ENCODE assay signal across 21 mouse cellular contexts in genomic region chr2:166227496-166227895, GRCm38 (mm10).
DNase-seq lines count a peak whose midpoint lies in the region; ATAC-seq lines count a peak whose summit lies in the region.
"Had no signal": no experiment of that assay in that cellular context is flagged by ENCODE, and none has a peak within 500 bp of the region (broad histone marks: within the 10 kb centered on the region; RNA-seq: fewer than 3 reads in every experiment).

No protein-coding gene starts in this region.

- H3K9ac ChIP-seq in hindbrain, embryonic 11.5 days (ENCODE audit: low read depth, low read length): no peak overlapping the region
- H3K9ac ChIP-seq in hindbrain, embryonic 14.5 days: no peak overlapping the region
- H3K9ac ChIP-seq in intestine, embryonic 16.5 days (ENCODE audit: low read depth, low read length): no peak overlapping the region
- H3K9ac ChIP-seq: heart, embryonic 12.5 days; hindbrain, embryonic 15.5 days; intestine, embryonic 15.5 days; liver, embryonic 15.5 days; lung, embryonic 15.5 days; midbrain, embryonic 12.5 days; neural tube, embryonic 12.5 days had no signal

- 52% methylated on average over 5 of the region's 5 CpGs for WGBS in hindbrain, embryonic 11.5 days
- 58% methylated on average over 5 of the region's 5 CpGs for WGBS in hindbrain, embryonic 14.5 days
- WGBS in intestine, embryonic 16.5 days: 64% methylated on average over 5 of the region's 5 CpGs

- no peaks in the 10 kb centered on the region for H3K4me1 ChIP-seq in hindbrain, embryonic 11.5 days (replicated peaks; ENCODE audit: control insufficient read depth, insufficient read depth, low read length)
- no peaks in the 10 kb centered on the region for H3K4me1 ChIP-seq in hindbrain, embryonic 14.5 days (replicated peaks; ENCODE audit: control insufficient read depth, insufficient read depth, low read length)
- peaks cover 6% of the 10 kb centered on the region for H3K4me1 ChIP-seq in intestine, embryonic 16.5 days (ENCODE audit: control insufficient read depth, insufficient read depth, low read length)
- H3K4me1 ChIP-seq: hindbrain, embryonic 15.5 days; intestine, embryonic 15.5 days; liver, embryonic 15.5 days had no signal

- H3K4me3 ChIP-seq in hindbrain, embryonic 11.5 days (ENCODE audit: low read depth, low read length): no peak overlapping the region
- H3K4me3 ChIP-seq in hindbrain, embryonic 14.5 days (replicated peaks; ENCODE audit: low read length): no peak overlapping the region
- H3K4me3 ChIP-seq in intestine, embryonic 16.5 days (ENCODE audit: low read length): no peak overlapping the region
- H3K4me3 ChIP-seq: heart, embryonic 12.5 days; hindbrain, embryonic 15.5 days; intestine, embryonic 15.5 days; liver, embryonic 15.5 days; lung, embryonic 15.5 days; midbrain, embryonic 12.5 days; neural tube, embryonic 12.5 days had no signal

- peaks cover 7% of the 10 kb centered on the region; the same call in 1 of the 2 replicates for H3K27me3 ChIP-seq in hindbrain, embryonic 11.5 days (ENCODE audit: control insufficient read depth, insufficient read depth, low read length)
- H3K27me3 ChIP-seq in hindbrain, embryonic 14.5 days (ENCODE audit: control insufficient read depth, insufficient read depth, low read length): peaks cover 18% of the 10 kb centered on the region
- no peaks in the 10 kb centered on the region for H3K27me3 ChIP-seq in intestine, embryonic 16.5 days (replicated peaks; ENCODE audit: control insufficient read depth, insufficient read depth, low read length)
- H3K27me3 ChIP-seq: heart, embryonic 12.5 days; intestine, embryonic 15.5 days; liver, embryonic 15.5 days; lung, embryonic 15.5 days had no signal

- H3K4me2 ChIP-seq in hindbrain, embryonic 11.5 days (replicated peaks; ENCODE audit: low read depth, low read length): no peak overlapping the region
- H3K4me2 ChIP-seq in hindbrain, embryonic 14.5 days (replicated peaks): no peak overlapping the region
- H3K4me2 ChIP-seq in intestine, embryonic 16.5 days (ENCODE audit: low read depth, low read length): no peak overlapping the region
- H3K4me2 ChIP-seq: heart, embryonic 12.5 days; hindbrain, embryonic 15.5 days; intestine, embryonic 15.5 days; liver, embryonic 15.5 days; lung, embryonic 15.5 days; midbrain, embryonic 12.5 days; neural tube, embryonic 12.5 days had no signal

- H3K27ac ChIP-seq in hindbrain, embryonic 11.5 days (ENCODE audit: low read depth, low read length): peak overlapping the region; percentile 44; the same call in 1 of the 2 replicates
- no peak overlapping the region for H3K27ac ChIP-seq in hindbrain, embryonic 14.5 days
- no peak overlapping the region for H3K27ac ChIP-seq in intestine, embryonic 16.5 days (ENCODE audit: low read length)
- H3K27ac ChIP-seq: hindbrain, embryonic 15.5 days; intestine, embryonic 15.5 days; liver, embryonic 15.5 days; lung, embryonic 15.5 days; midbrain, embryonic 12.5 days; neural tube, embryonic 12.5 days had no signal

- DNase-seq in hindbrain, embryonic 11.5 days (ENCODE audit: low spot score): no peak
- no peak for DNase-seq in hindbrain, embryonic 14.5 days (ENCODE audit: low spot score)
- peak; percentile 11 for DNase-seq in Muller cell, postnatal 12 days (ENCODE audit: inconsistent ontology term)
- DNase-seq in induced T-regulatory cell, adult 2 months (ENCODE audit: low read depth): peak; percentile 42
- peak; percentile 80 to 92 for DNase-seq in natural killer cell, adult 2 months (ENCODE audit: low spot score in 2 of 2)
- DNase-seq in cerebellum, postnatal 36 days: no peak
- DNase-seq: adrenal gland, postnatal 36 days; B cell, adult 2 months; cerebellum, adult 11-12 months; cerebellum, postnatal 14 days; heart, postnatal 10 days; liver; right cerebral cortex, postnatal 14 days had no signal

- H3K9me3 ChIP-seq in hindbrain, embryonic 11.5 days (ENCODE audit: control insufficient read depth, low read length): no peaks in the 10 kb centered on the region
- no peaks in the 10 kb centered on the region for H3K9me3 ChIP-seq in hindbrain, embryonic 14.5 days (ENCODE audit: control insufficient read depth, low read length)
- no peaks in the 10 kb centered on the region for H3K9me3 ChIP-seq in intestine, embryonic 16.5 days (ENCODE audit: control insufficient read depth, low read length)
- H3K9me3 ChIP-seq: heart, embryonic 12.5 days; hindbrain, embryonic 15.5 days; intestine, embryonic 15.5 days; liver, embryonic 15.5 days; lung, embryonic 15.5 days; midbrain, embryonic 12.5 days had no signal

- no peaks in the 10 kb centered on the region for H3K36me3 ChIP-seq in hindbrain, embryonic 11.5 days (ENCODE audit: control insufficient read depth, insufficient read depth, low read length)
- no peaks in the 10 kb centered on the region for H3K36me3 ChIP-seq in hindbrain, embryonic 14.5 days (replicated peaks; ENCODE audit: control insufficient read depth, insufficient read depth)
- no peaks in the 10 kb centered on the region for H3K36me3 ChIP-seq in intestine, embryonic 16.5 days (ENCODE audit: control insufficient read depth, insufficient read depth, low read length)
- H3K36me3 ChIP-seq: heart, embryonic 12.5 days; hindbrain, embryonic 15.5 days; intestine, embryonic 15.5 days; liver, embryonic 15.5 days; lung, embryonic 15.5 days; midbrain, embryonic 12.5 days; neural tube, embryonic 12.5 days had no signal

- ATAC-seq in hindbrain, embryonic 11.5 days (ENCODE audit: low FRiP score): no peak
- ATAC-seq in hindbrain, embryonic 14.5 days (ENCODE audit: low FRiP score): no peak
- no peak for ATAC-seq in intestine, embryonic 16.5 days
- ATAC-seq: intestine, embryonic 15.5 days had no signal

Comparison
In these comparisons a context has a peak if more than half of its experiments do, and no peak if none do; other contexts are left out.
1. DNase-seq: peak in Muller cell, postnatal 12 days (single experiment), induced T-regulatory cell, adult 2 months (single experiment) and natural killer cell, adult 2 months (2 of 2); none in hindbrain, embryonic 11.5 days (single experiment), hindbrain, embryonic 14.5 days (single experiment) and cerebellum, postnatal 36 days (0 of 2).